Mouse (Mus musculus) midbrain, embryonic 11.5 days (tissue): Measurements from ENCODE around the gene Krtap5-2. TPM values are rescaled to one million over a fixed set of nuclear protein-coding genes. Genes with fewer than 3 reads are reported as not detected.
"Not testable (repeated sequence)": the region's sequence is repeated elsewhere in the genome, so short reads cannot be mapped to it uniquely, and the experiment has no call there.

Source experiments
- ATAC-seq: fragments of 200-750 bp; cut with Nextera tagmentation; 2 replicates; pipeline ENCODE4 v1.8.0; 2017; ENCODE audit warnings: moderate TSS enrichment, moderate library complexity; ENCODE audit not compliant: low FRiP score
- DNase-seq: peaks from one replicate; pipeline ENCODE4 v3.0.0; 2015; ENCODE audit warnings: low spot score; ENCODE audit errors: missing footprints
- H3K27ac ChIP-seq: fragments of 300-500 bp; sonication (generic); 2 replicates; pipeline ENCODE4 v1.5.1; 2014; ENCODE audit warnings: low read depth, low read length
- H3K27me3 ChIP-seq: fragments of 300-500 bp; sonication (generic); 2 replicates; pipeline ENCODE4 v1.6.1; 2014; ENCODE audit warnings: mild to moderate bottlenecking, low read length, moderate library complexity, mixed read lengths; ENCODE audit not compliant: control insufficient read depth, insufficient read depth
- H3K36me3 ChIP-seq: fragments of 300-500 bp; sonication (generic); 2 replicates; pipeline ENCODE4 v1.6.1; 2014; ENCODE audit warnings: mild to moderate bottlenecking, low read length, moderate library complexity, mixed read lengths; ENCODE audit not compliant: control insufficient read depth, insufficient read depth
- H3K4me1 ChIP-seq: fragments of 300-500 bp; sonication (generic); 2 replicates; pipeline ENCODE4 v1.6.1; 2014; ENCODE audit warnings: low read length; ENCODE audit not compliant: control insufficient read depth, insufficient read depth
- H3K4me2 ChIP-seq: fragments of 300-500 bp; sonication (generic); 2 replicates; pipeline ENCODE4 v1.6.1; 2014; ENCODE audit warnings: mild to moderate bottlenecking, moderate library complexity
- H3K4me3 ChIP-seq: fragments of 300-500 bp; sonication (generic); 2 replicates; pipeline ENCODE4 v1.5.1; 2014; ENCODE audit warnings: low read depth, low read length
- H3K9ac ChIP-seq: fragments of 300-500 bp; sonication (generic); 2 replicates; pipeline ENCODE4 v1.6.1; 2014; ENCODE audit warnings: low read length
- H3K9me3 ChIP-seq: fragments of 300-500 bp; sonication (generic); 2 replicates; pipeline ENCODE4 v1.6.1; 2016; ENCODE audit warnings: low read length; ENCODE audit not compliant: control insufficient read depth
- WGBS: fragments of 180-500 bp; shearing (Covaris S2); extraction: QIAGEN DNeasy Blood & Tissue Kit; methylation state at CpG from one replicate; pipeline ENCODE4 v1.1.7; 2014; 5-methylcytosine and 5-hydroxymethylcytosine counted together
- polyA plus RNA-seq: library from polyadenylated mRNA; unstranded; fragments of >200 nt; fragmentation: Nextera tagmentation; extraction: Ambion mirVana; gene quantifications from 2 replicates; pipeline ENCODE4 v1.2.1, GENCODE M21; 2014

Krtap5-2 gene
- polyA plus RNA-seq, 1 experiment from 2014 or later, result not detected

- DNase-seq, result peak; percentile 87
- Histone ChIP-seq H3K27ac (no peak overlapping the region), H3K4me1 (no peaks in the 10 kb centered on the region), H3K9me3 (no peaks in the 10 kb centered on the region), H3K4me2 (no peak overlapping the region), H3K36me3 (no peaks in the 10 kb centered on the region), H3K27me3 (no peaks in the 10 kb centered on the region), H3K4me3 (no peak overlapping the region), H3K9ac (no peak overlapping the region)
- ATAC-seq, result no peak
- WGBS, result 0% methylated on average over 1 of the region's 1 CpGs
These were observed 29.8 kb downstream of the Krtap5-2 start for GRCm38 (mm10) chr7:142146033-142146432.

GRCm38 (mm10) chr7:142145413-142145940, 30.3 kb downstream of the Krtap5-2 start:
- no peaks in the 10 kb centered on the region for H3K4me1 ChIP-seq
- H3K4me3 ChIP-seq, result no peak overlapping the region
- no peak overlapping the region for H3K4me2 ChIP-seq
- no peaks in the 10 kb centered on the region for H3K27me3 ChIP-seq
- no peak overlapping the region for H3K9ac ChIP-seq
- no peaks in the 10 kb centered on the region for H3K36me3 ChIP-seq
- no peak for ATAC-seq
- DNase-seq, result no peak
- no peak overlapping the region for H3K27ac ChIP-seq
- 63% methylated on average over 4 of the region's 4 CpGs for WGBS
- no peaks in the 10 kb centered on the region for H3K9me3 ChIP-seq

- no peak within 1 kb of the TSS for H3K27ac ChIP-seq
- 86% methylated on average over 1 of the region's 1 CpGs for WGBS
- DNase-seq (no peak), ATAC-seq (no peak)
- H3K27me3 ChIP-seq, result no peaks in the 10 kb centered on the region
- no peak within 1 kb of the TSS for H3K4me3 ChIP-seq
- no peaks in the 10 kb centered on the region for H3K36me3 ChIP-seq
- H3K4me1 ChIP-seq, result no peaks in the 10 kb centered on the region
- H3K4me2 ChIP-seq, result no peak within 1 kb of the TSS
- no peaks in the 10 kb centered on the region for H3K9me3 ChIP-seq
- H3K9ac ChIP-seq, result no peak within 1 kb of the TSS
These were observed 31.3 kb downstream of the Krtap5-2 start, which contains the start of gene Gm45337 for GRCm38 (mm10) chr7:142144507-142144906. Gene Gm45337 (minus strand): TSS chr7:142144607.

GRCm38 (mm10) chr7:142143506-142144010, 32.2 kb downstream of the Krtap5-2 start:
- not testable (repeated sequence) for H3K27ac ChIP-seq, DNase-seq, H3K4me2 ChIP-seq, ATAC-seq, H3K4me3 ChIP-seq, H3K9me3 ChIP-seq, H3K27me3 ChIP-seq, H3K36me3 ChIP-seq, H3K4me1 ChIP-seq, H3K9ac ChIP-seq
- 69% methylated on average over 1 of the region's 1 CpGs for WGBS

- no peaks in the 10 kb centered on the region for H3K9me3 ChIP-seq
- H3K4me1 ChIP-seq, result no peaks in the 10 kb centered on the region
- H3K9ac ChIP-seq, result no peak overlapping the region
- H3K4me2 ChIP-seq, result no peak overlapping the region
- no peak overlapping the region for H3K4me3 ChIP-seq
- no peaks in the 10 kb centered on the region for H3K36me3 ChIP-seq
- ATAC-seq, result no peak
- DNase-seq, result no peak
- WGBS, result 58% methylated on average over 1 of the region's 1 CpGs
- H3K27me3 ChIP-seq, result no peaks in the 10 kb centered on the region
- no peak overlapping the region for H3K27ac ChIP-seq
These were observed 35.1 kb downstream of the Krtap5-2 start for GRCm38 (mm10) chr7:142140696-142141095.

GRCm38 (mm10) chr7:142135934-142136333, 39.9 kb downstream of the Krtap5-2 start, which contains the start of gene Gm39115:
Gene Gm39115 (minus strand): TSS chr7:142136034.
- not testable (repeated sequence) for H3K27me3 ChIP-seq, H3K27ac ChIP-seq, H3K4me2 ChIP-seq, ATAC-seq, H3K9ac ChIP-seq, H3K36me3 ChIP-seq, H3K4me1 ChIP-seq, H3K9me3 ChIP-seq, H3K4me3 ChIP-seq, DNase-seq
- WGBS, result 63% methylated on average over 2 of the region's 2 CpGs

- H3K27me3 ChIP-seq, result no peaks in the 10 kb centered on the region
- H3K4me1 ChIP-seq, result no peaks in the 10 kb centered on the region
- ATAC-seq, result no peak
- WGBS, result 66% methylated on average over 4 of the region's 4 CpGs
- H3K9me3 ChIP-seq, result no peaks in the 10 kb centered on the region
- H3K9ac ChIP-seq, result no peak overlapping the region
- H3K27ac ChIP-seq, result no peak overlapping the region
- no peak overlapping the region for H3K4me3 ChIP-seq
- H3K36me3 ChIP-seq, result no peaks in the 10 kb centered on the region
- no peak overlapping the region for H3K4me2 ChIP-seq
- no peak for DNase-seq
These were observed 41.4 kb downstream of the Krtap5-2 start for GRCm38 (mm10) chr7:142134206-142134995.

- no peaks in the 10 kb centered on the region for H3K36me3 ChIP-seq
- no peaks in the 10 kb centered on the region for H3K4me1 ChIP-seq
These were observed 47.0 kb downstream of the Krtap5-2 start for GRCm38 (mm10) chr7:142128843-142129242.

More at GRCm38 (mm10) chr7:142128843-142129242, 47.0 kb downstream of the Krtap5-2 start:
- Histone ChIP-seq H3K9me3 (no peaks in the 10 kb centered on the region), H3K4me3 (no peak overlapping the region), H3K27ac (no peak overlapping the region), H3K4me2 (no peak overlapping the region), H3K27me3 (no peaks in the 10 kb centered on the region), H3K9ac (no peak overlapping the region)
- ATAC-seq (no peak), DNase-seq (no peak)
- 65% methylated on average over 4 of the region's 4 CpGs for WGBS
